Mouse (Mus musculus): ENCODE results near the gene Dpf2. TPM values are rescaled to one million over a fixed set of nuclear protein-coding genes. Genes with fewer than 3 reads are reported as not detected.

Dpf2 gene
- total and polyA plus RNA-seq, 3 experiments: 25.0 to 115 (median 36.7) TPM

Other genes with a start within 250 kb of the Dpf2 start
Only the 20 nearest of the 31 such genes appear.
- 0.17 and 0.51 TPM in 2 replicates for gene Ltbp3, start 172.1 kb downstream of the Dpf2 start, total RNA-seq (2012; rRNA removed)
- gene Ltbp3, start 172.1 kb downstream of the Dpf2 start, total RNA-seq (2014; rRNA removed): not detected in 2 replicates
- not detected in 2 replicates for gene Ltbp3, start 172.1 kb downstream of the Dpf2 start, polyA plus RNA-seq (2012; ENCODE audit: insufficient read length, low read depth)
- gene Scyl1, start 141.6 kb downstream of the Dpf2 start, total RNA-seq (2012; rRNA removed): 49.8 and 55.0 TPM in 2 replicates
- gene Scyl1, start 141.6 kb downstream of the Dpf2 start, total RNA-seq (2014; rRNA removed): 35.1 and 37.6 TPM in 2 replicates
- gene Scyl1, start 141.6 kb downstream of the Dpf2 start, polyA plus RNA-seq (2012; ENCODE audit: insufficient read length, low read depth): 49.1 and 56.1 TPM in 2 replicates
- gene Frmd8, start 37.7 kb downstream of the Dpf2 start, total RNA-seq (2012; rRNA removed): 29.0 and 30.7 TPM in 2 replicates
- 13.5 and 15.5 TPM in 2 replicates for gene Frmd8, start 37.7 kb downstream of the Dpf2 start, total RNA-seq (2014; rRNA removed)
- 25.2 and 25.4 TPM in 2 replicates for gene Frmd8, start 37.7 kb downstream of the Dpf2 start, polyA plus RNA-seq (2012; ENCODE audit: insufficient read length, low read depth)
- 20.6 and 23.1 TPM in 2 replicates for gene Slc25a45, start 35.2 kb downstream of the Dpf2 start, total RNA-seq (2012; rRNA removed)
- gene Slc25a45, start 35.2 kb downstream of the Dpf2 start, total RNA-seq (2014; rRNA removed): 27.6 and 33.0 TPM in 2 replicates
- 20.8 and 22.7 TPM in 2 replicates for gene Slc25a45, start 35.2 kb downstream of the Dpf2 start, polyA plus RNA-seq (2012; ENCODE audit: insufficient read length, low read depth)
- gene Tigd3, start 18.9 kb downstream of the Dpf2 start, total RNA-seq (2012; rRNA removed): 1.6 and 2.1 TPM in 2 replicates
- 0.62 and 0.67 TPM in 2 replicates for gene Tigd3, start 18.9 kb downstream of the Dpf2 start, total RNA-seq (2014; rRNA removed)
- 1.2 and 1.4 TPM in 2 replicates for gene Tigd3, start 18.9 kb downstream of the Dpf2 start, polyA plus RNA-seq (2012; ENCODE audit: insufficient read length, low read depth)
- 0.25 TPM in 2 replicates for gene Cdc42ep2, start 11.8 kb upstream of the Dpf2 start, total RNA-seq (2012; rRNA removed)
- gene Cdc42ep2, start 11.8 kb upstream of the Dpf2 start, total RNA-seq (2014; rRNA removed): 0.08 and 0.13 TPM in 2 replicates
- gene Cdc42ep2, start 11.8 kb upstream of the Dpf2 start, polyA plus RNA-seq (2012; ENCODE audit: insufficient read length, low read depth): 0.16 and 0.20 TPM in 2 replicates
- gene Pola2, start 51.2 kb upstream of the Dpf2 start, total RNA-seq (2012; rRNA removed): 60.3 and 80.5 TPM in 2 replicates
- 66.1 and 71.7 TPM in 2 replicates for gene Pola2, start 51.2 kb upstream of the Dpf2 start, total RNA-seq (2014; rRNA removed)
- gene Pola2, start 51.2 kb upstream of the Dpf2 start, polyA plus RNA-seq (2012; ENCODE audit: insufficient read length, low read depth): 91.4 and 91.7 TPM in 2 replicates
- not detected in 2 replicates for gene Slc22a20, start 73.1 kb upstream of the Dpf2 start, total RNA-seq (2012; rRNA removed)
- not detected in 2 replicates for gene Slc22a20, start 73.1 kb upstream of the Dpf2 start, total RNA-seq (2014; rRNA removed)
- not detected in 2 replicates for gene Slc22a20, start 73.1 kb upstream of the Dpf2 start, polyA plus RNA-seq (2012; ENCODE audit: insufficient read length, low read depth)
- gene Capn1, start 102.9 kb upstream of the Dpf2 start, total RNA-seq (2012; rRNA removed): 34.6 and 40.2 TPM in 2 replicates
- gene Capn1, start 102.9 kb upstream of the Dpf2 start, total RNA-seq (2014; rRNA removed): 19.3 and 20.0 TPM in 2 replicates
- gene Capn1, start 102.9 kb upstream of the Dpf2 start, polyA plus RNA-seq (2012; ENCODE audit: insufficient read length, low read depth): 42.9 and 43.7 TPM in 2 replicates
- gene Syvn1, start 133.6 kb upstream of the Dpf2 start, total RNA-seq (2012; rRNA removed): 26.8 and 32.0 TPM in 2 replicates
- gene Syvn1, start 133.6 kb upstream of the Dpf2 start, total RNA-seq (2014; rRNA removed): 13.5 and 16.5 TPM in 2 replicates
- gene Syvn1, start 133.6 kb upstream of the Dpf2 start, polyA plus RNA-seq (2012; ENCODE audit: insufficient read length, low read depth): 82.5 and 106 TPM in 2 replicates
- 37.4 and 49.8 TPM in 2 replicates for gene Mrpl49, start 144.8 kb upstream of the Dpf2 start, total RNA-seq (2012; rRNA removed)
- gene Mrpl49, start 144.8 kb upstream of the Dpf2 start, total RNA-seq (2014; rRNA removed): 59.0 and 60.9 TPM in 2 replicates
- 55.6 and 66.6 TPM in 2 replicates for gene Mrpl49, start 144.8 kb upstream of the Dpf2 start, polyA plus RNA-seq (2012; ENCODE audit: insufficient read length, low read depth)
- 2,266 and 2,403 TPM in 2 replicates for gene Fau, start 144.8 kb upstream of the Dpf2 start, total RNA-seq (2012; rRNA removed)
- 1,142 and 1,239 TPM in 2 replicates for gene Fau, start 144.8 kb upstream of the Dpf2 start, total RNA-seq (2014; rRNA removed)
- gene Fau, start 144.8 kb upstream of the Dpf2 start, polyA plus RNA-seq (2012; ENCODE audit: insufficient read length, low read depth): 2,522 and 2,776 TPM in 2 replicates
- gene Znhit2, start 148.2 kb upstream of the Dpf2 start, total RNA-seq (2012; rRNA removed): 29.2 and 32.7 TPM in 2 replicates
- 20.9 and 22.6 TPM in 2 replicates for gene Znhit2, start 148.2 kb upstream of the Dpf2 start, total RNA-seq (2014; rRNA removed)
- 20.1 and 20.5 TPM in 2 replicates for gene Znhit2, start 148.2 kb upstream of the Dpf2 start, polyA plus RNA-seq (2012; ENCODE audit: insufficient read length, low read depth)
- gene Tm7sf2, start 155.4 kb upstream of the Dpf2 start, total RNA-seq (2012; rRNA removed): 8.7 and 10.8 TPM in 2 replicates
- gene Tm7sf2, start 155.4 kb upstream of the Dpf2 start, total RNA-seq (2014; rRNA removed): 8.8 and 11.7 TPM in 2 replicates
- gene Tm7sf2, start 155.4 kb upstream of the Dpf2 start, polyA plus RNA-seq (2012; ENCODE audit: insufficient read length, low read depth): 7.9 and 15.1 TPM in 2 replicates
- 44.7 and 48.2 TPM in 2 replicates for gene Vps51, start 164.2 kb upstream of the Dpf2 start, total RNA-seq (2012; rRNA removed)
- gene Vps51, start 164.2 kb upstream of the Dpf2 start, total RNA-seq (2014; rRNA removed): 37.0 and 37.7 TPM in 2 replicates
- gene Vps51, start 164.2 kb upstream of the Dpf2 start, polyA plus RNA-seq (2012; ENCODE audit: insufficient read length, low read depth): 44.1 and 51.2 TPM in 2 replicates
- not detected in 2 replicates for gene Tmem262, start 167.0 kb upstream of the Dpf2 start, total RNA-seq (2012; rRNA removed)
- gene Tmem262, start 167.0 kb upstream of the Dpf2 start, total RNA-seq (2014; rRNA removed): not detected in 2 replicates
- not detected in 2 replicates for gene Tmem262, start 167.0 kb upstream of the Dpf2 start, polyA plus RNA-seq (2012; ENCODE audit: insufficient read length, low read depth)
- not detected in 2 replicates for gene Gm28374, start 169.2 kb upstream of the Dpf2 start, total RNA-seq (2012; rRNA removed)
- gene Gm28374, start 169.2 kb upstream of the Dpf2 start, total RNA-seq (2014; rRNA removed): 0.40 and 0.42 TPM in 2 replicates
- 0.57 TPM in 1 of 2 replicates, not detected in the other for gene Gm28374, start 169.2 kb upstream of the Dpf2 start, polyA plus RNA-seq (2012; ENCODE audit: insufficient read length, low read depth)
- 26.8 and 29.4 TPM in 2 replicates for gene Zfpl1, start 171.9 kb upstream of the Dpf2 start, total RNA-seq (2012; rRNA removed)
- 23.1 and 26.1 TPM in 2 replicates for gene Zfpl1, start 171.9 kb upstream of the Dpf2 start, total RNA-seq (2014; rRNA removed)
- 30.5 and 40.9 TPM in 2 replicates for gene Zfpl1, start 171.9 kb upstream of the Dpf2 start, polyA plus RNA-seq (2012; ENCODE audit: insufficient read length, low read depth)
- gene Cdca5, start 172.0 kb upstream of the Dpf2 start, total RNA-seq (2012; rRNA removed): 51.5 and 59.2 TPM in 2 replicates
- 62.7 and 67.8 TPM in 2 replicates for gene Cdca5, start 172.0 kb upstream of the Dpf2 start, total RNA-seq (2014; rRNA removed)
- gene Cdca5, start 172.0 kb upstream of the Dpf2 start, polyA plus RNA-seq (2012; ENCODE audit: insufficient read length, low read depth): 80.6 and 81.6 TPM in 2 replicates
- 0.81 and 0.84 TPM in 2 replicates for gene AC131692.1, start 181.4 kb upstream of the Dpf2 start, total RNA-seq (2012; rRNA removed)
- 0.42 and 0.74 TPM in 2 replicates for gene AC131692.1, start 181.4 kb upstream of the Dpf2 start, total RNA-seq (2014; rRNA removed)
- 4.6 and 4.7 TPM in 2 replicates for gene AC131692.1, start 181.4 kb upstream of the Dpf2 start, polyA plus RNA-seq (2012; ENCODE audit: insufficient read length, low read depth)

All from CH12.LX (cell line).